Mouse (Mus musculus) liver, embryonic 11.5 days (tissue): ENCODE results near the gene Smad6. TPM values are rescaled to one million over a fixed set of nuclear protein-coding genes. Genes with fewer than 3 reads are reported as not detected.
A peak's percentile ranks its signal among the peaks of the same experiment; 100 is the strongest.

Experiments
- ATAC-seq: fragments of 200-750 bp; cut with Nextera tagmentation; replicated peaks from 2 replicates; pipeline ENCODE4 v1.8.0; 2017; ENCODE audit warnings: moderate number of reproducible peaks, mild to moderate bottlenecking, moderate TSS enrichment, moderate library complexity; ENCODE audit not compliant: low FRiP score
- DNase-seq: peaks from one replicate; pipeline ENCODE4 v3.0.0-alpha.2; 2017; ENCODE audit warnings: low spot score
- H3K27ac ChIP-seq: fragments of 300-500 bp; sonication (generic); 2 replicates; pipeline ENCODE4 v1.5.1; 2014; ENCODE audit warnings: mild to moderate bottlenecking, low read depth, low read length, control low read depth
- H3K27me3 ChIP-seq: fragments of 300-500 bp; sonication (generic); replicated peaks from 2 replicates; pipeline ENCODE4 v1.6.1; 2014; ENCODE audit warnings: low read length, mixed read lengths; ENCODE audit not compliant: control insufficient read depth, insufficient read depth
- H3K36me3 ChIP-seq: fragments of 300-500 bp; sonication (generic); 2 replicates; pipeline ENCODE4 v1.6.1; 2014; ENCODE audit warnings: mild to moderate bottlenecking, low read length, moderate library complexity, mixed read lengths; ENCODE audit not compliant: control insufficient read depth, insufficient read depth
- H3K4me1 ChIP-seq: fragments of 300-500 bp; sonication (generic); replicated peaks from 2 replicates; pipeline ENCODE4 v1.6.1; 2014; ENCODE audit warnings: low read length, mixed read lengths; ENCODE audit not compliant: control insufficient read depth, insufficient read depth
- H3K4me2 ChIP-seq: fragments of 300-500 bp; sonication (generic); 2 replicates; pipeline ENCODE4 v1.6.1; 2014; ENCODE audit warnings: mild to moderate bottlenecking, control low read depth, moderate library complexity
- H3K4me3 ChIP-seq: fragments of 300-500 bp; sonication (generic); 2 replicates; pipeline ENCODE4 v1.5.1; 2014; ENCODE audit warnings: low read depth, low read length, control low read depth
- H3K9ac ChIP-seq: fragments of 300-500 bp; sonication (generic); 2 replicates; pipeline ENCODE4 v1.6.1; 2014; ENCODE audit warnings: low read depth, low read length, control low read depth
- H3K9me3 ChIP-seq: fragments of 300-500 bp; sonication (generic); 2 replicates; pipeline ENCODE4 v1.6.1; 2016; ENCODE audit warnings: low read length, inconsistent platforms, mixed read lengths; ENCODE audit not compliant: control insufficient read depth
- WGBS: fragments of 180-500 bp; shearing (Covaris S2); extraction: QIAGEN DNeasy Blood & Tissue Kit; methylation state at CpG from one replicate; pipeline ENCODE4 v1.1.7; 2014; 5-methylcytosine and 5-hydroxymethylcytosine counted together
- polyA plus RNA-seq: library from polyadenylated mRNA; unstranded; fragments of >200 nt; fragmentation: Nextera tagmentation; extraction: Ambion mirVana; gene quantifications from 2 replicates; pipeline ENCODE4 v1.2.1, GENCODE M21; 2014

The Smad6 gene
- polyA plus RNA-seq, 1 experiment from 2014 or later: 10.1 TPM

DNA sequence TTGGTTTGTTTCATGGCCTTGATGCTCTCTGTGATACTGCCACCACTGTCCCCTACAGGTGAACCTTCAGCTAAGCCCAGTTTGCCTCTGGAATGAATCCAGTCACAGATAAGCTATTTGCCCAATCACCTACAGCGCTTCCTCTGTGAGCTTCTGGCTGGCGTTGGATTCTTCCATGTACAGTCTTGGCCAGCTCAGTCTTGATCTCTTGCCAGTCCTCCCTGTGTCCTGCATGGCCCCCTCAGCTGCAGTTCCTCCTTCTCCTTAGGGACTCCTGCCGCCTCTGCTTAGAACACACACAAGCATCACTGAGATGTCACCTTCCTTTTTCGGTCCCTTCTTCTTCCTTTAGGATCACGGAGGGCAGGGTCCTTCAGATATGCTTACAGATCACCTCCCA lies 85.6 kb downstream of the Smad6 start:
- Histone ChIP-seq H3K4me1 (0 out of 2 replicates have a peak, but pooled peaks cover 4% of the 10 kb centered on the region), H3K9ac (no peak overlapping the region), H3K27me3 (no peaks in the 10 kb centered on the region)

DNA sequence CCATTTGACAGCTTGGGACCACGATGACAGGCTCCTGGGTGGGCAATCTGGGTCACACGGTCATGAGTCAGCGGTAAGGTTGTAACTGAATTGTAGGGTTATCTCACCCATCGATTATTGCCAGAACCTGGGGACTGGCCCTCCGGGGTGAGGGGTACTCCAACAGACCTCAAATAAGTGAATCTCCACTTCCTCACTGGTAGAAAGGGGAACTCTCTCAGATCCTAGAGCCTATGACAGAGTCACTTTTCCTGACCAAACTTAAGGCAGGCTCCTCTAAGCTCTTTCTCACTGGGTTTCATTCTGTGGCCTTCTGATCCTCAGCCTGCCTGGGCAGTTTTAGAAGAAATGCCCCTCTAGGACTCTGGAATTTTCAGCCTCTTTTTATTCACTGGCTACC lies 88.8 kb downstream of the Smad6 start:
- Histone ChIP-seq H3K9ac (no peak overlapping the region), H3K27me3 (peaks cover 4% of the 10 kb centered on the region), H3K4me1 (peaks cover 4% of the 10 kb centered on the region; the same call in 1 of the 2 replicates), H3K9me3 (no peaks in the 10 kb centered on the region), H3K4me2 (no peak overlapping the region), H3K36me3 (no peaks in the 10 kb centered on the region), H3K4me3 (no peak overlapping the region), H3K27ac (no peak overlapping the region)
- DNase-seq: no peak
- no peak for ATAC-seq
- WGBS: 20% methylated on average over 5 of the region's 5 CpGs

More for the DNA sequence above, 85.6 kb downstream of the Smad6 start:
- Histone ChIP-seq H3K9me3 (no peaks in the 10 kb centered on the region), H3K4me2 (no peak overlapping the region), H3K4me3 (no peak overlapping the region), H3K36me3 (no peaks in the 10 kb centered on the region), H3K27ac (no peak overlapping the region)
- no peak for DNase-seq
- 68% methylated on average over 5 of the region's 5 CpGs for WGBS
- ATAC-seq: no peak

DNA sequence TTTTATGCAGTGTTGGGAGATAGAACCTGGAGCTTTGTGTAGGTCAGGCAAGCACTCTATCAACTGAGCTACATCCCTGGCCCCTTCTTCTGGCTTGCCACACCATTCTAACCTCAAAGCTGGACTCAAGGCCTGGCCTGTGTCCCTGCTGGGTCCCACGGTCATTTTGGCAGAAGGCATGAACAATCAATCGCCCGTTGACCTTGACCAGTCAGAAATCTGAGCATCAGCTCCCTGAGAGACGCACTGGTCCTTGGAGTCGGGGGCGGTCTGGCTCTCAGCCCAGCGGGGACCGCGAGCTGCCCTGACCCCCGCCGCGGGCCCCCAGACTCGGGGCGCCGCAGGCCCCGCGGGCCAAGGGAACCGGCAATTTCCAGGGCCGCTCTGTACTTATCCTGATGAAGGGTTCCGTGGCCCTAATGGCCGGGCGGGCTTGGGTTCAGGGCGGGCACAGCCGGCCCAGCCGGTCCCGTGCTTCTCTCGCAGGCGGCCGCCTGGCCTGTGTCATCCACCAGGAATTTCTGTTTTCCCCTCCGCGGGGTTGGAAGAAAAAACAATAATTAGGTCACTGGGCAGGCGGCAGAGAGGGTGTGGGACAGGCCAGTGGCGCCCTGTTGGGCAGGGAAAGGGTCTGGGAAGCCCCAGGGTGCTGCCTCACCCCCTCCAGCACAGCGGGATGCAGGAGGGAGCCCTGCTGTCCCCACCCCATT lies 94.4 kb downstream of the Smad6 start:
- Histone ChIP-seq H3K9ac (0 out of 2 replicates have a peak overlapping the region, but pooled peaks have one; percentile 34), H3K27me3 (peaks cover 23% of the 10 kb centered on the region), H3K4me1 (peaks cover 10% of the 10 kb centered on the region; the same call in 1 of the 2 replicates), H3K36me3 (no peaks in the 10 kb centered on the region), H3K27ac (no peak overlapping the region), H3K4me3 (peak overlapping the region; percentile 20), H3K4me2 (peak overlapping the region; percentile 57), H3K9me3 (no peaks in the 10 kb centered on the region)
- 11% methylated on average over 34 of the region's 34 CpGs for WGBS
- DNase-seq (no peak), ATAC-seq (no peak)

DNA sequence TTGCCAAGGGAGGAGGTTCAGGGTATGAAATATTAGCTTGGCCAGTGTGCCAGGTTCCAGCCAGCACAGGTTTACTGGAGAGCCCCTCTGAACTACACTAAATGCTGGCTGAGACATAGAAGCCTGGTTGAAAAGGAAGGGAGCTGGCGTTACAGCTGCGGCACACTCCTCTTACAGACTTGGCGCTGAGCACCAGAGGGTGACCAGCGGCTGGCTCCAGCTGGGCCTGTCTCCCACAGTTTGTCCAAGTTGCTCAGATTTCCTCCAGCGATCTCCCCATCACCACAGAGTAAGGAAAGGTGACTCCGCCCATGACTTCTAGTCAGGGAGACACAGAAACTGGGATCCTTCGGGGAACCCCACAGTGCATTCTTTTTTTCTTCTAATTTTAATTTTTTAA lies 95.5 kb downstream of the Smad6 start:
- WGBS: 80% methylated on average over 7 of the region's 7 CpGs
- peaks cover 10% of the 10 kb centered on the region; the same call in 1 of the 2 replicates for H3K4me1 ChIP-seq
- no peak overlapping the region for H3K27ac ChIP-seq
- no peak overlapping the region for H3K4me2 ChIP-seq
- ATAC-seq (no peak), DNase-seq (no peak)
- peaks cover 23% of the 10 kb centered on the region for H3K27me3 ChIP-seq
- H3K9ac ChIP-seq: no peak overlapping the region
- H3K9me3 ChIP-seq: no peaks in the 10 kb centered on the region
- H3K4me3 ChIP-seq: no peak overlapping the region
- H3K36me3 ChIP-seq: no peaks in the 10 kb centered on the region

DNA sequence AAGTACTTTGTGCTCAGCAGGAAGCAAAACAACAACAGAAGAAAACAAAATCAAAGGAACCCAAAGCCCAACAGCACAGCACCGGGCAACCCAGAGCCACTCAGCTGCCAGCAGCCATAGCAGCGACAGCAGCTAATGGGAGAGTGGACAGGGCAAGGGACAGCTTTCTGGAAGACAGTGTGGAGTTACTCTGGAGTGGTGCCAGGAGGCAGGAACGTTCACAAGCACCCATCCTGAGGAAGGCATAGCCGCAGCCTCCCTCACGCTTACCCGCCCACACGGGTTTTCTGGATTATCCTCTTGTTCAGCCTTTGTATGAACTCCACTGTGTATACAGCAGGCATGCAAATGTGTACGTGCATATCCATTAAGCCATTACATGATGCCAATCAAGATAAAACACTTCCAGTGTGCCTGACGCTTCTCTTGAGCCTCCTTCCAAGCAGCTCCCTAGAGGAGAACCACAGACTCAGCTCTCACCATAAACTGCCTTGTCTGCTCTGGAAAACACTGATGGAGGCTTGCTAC lies 98.6 kb downstream of the Smad6 start:
- DNase-seq (no peak), ATAC-seq (no peak)
- no peaks in the 10 kb centered on the region for H3K9me3 ChIP-seq
- H3K4me1 ChIP-seq: peaks cover 29% of the 10 kb centered on the region
- no peak overlapping the region for H3K4me3 ChIP-seq
- peaks cover 21% of the 10 kb centered on the region for H3K27me3 ChIP-seq
- H3K36me3 ChIP-seq: no peaks in the 10 kb centered on the region
- 71% methylated on average over 9 of the region's 9 CpGs for WGBS
- H3K27ac ChIP-seq: no peak overlapping the region; the same call in 1 of the 2 replicates
- no peak overlapping the region for H3K9ac ChIP-seq
- no peak overlapping the region for H3K4me2 ChIP-seq

DNA sequence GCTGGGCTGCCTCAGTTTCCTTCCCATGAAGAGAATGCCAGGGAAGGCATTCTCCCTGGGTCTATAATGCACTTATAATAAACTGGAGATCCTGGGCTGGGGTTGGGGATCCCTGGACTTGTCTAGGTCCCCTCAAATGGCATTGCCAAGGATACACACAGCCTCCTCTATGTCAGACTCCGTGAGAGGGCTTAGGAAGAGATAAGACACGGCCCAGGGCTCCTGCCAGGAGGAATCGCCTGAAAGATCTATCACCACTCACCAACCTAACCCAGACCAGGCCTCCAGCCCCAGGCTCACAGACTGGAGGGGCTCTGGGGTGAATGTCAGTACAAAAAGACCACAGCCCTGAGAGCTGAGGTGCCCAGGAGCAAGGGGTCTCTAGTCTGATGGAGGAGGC lies 102.2 kb downstream of the Smad6 start:
- Histone ChIP-seq H3K9me3 (no peaks in the 10 kb centered on the region), H3K27me3 (peaks cover 7% of the 10 kb centered on the region; the same call in 1 of the 2 replicates), H3K4me2 (peak overlapping the region; percentile 37), H3K36me3 (no peaks in the 10 kb centered on the region), H3K9ac (no peak overlapping the region), H3K4me1 (peaks cover 19% of the 10 kb centered on the region), H3K4me3 (no peak overlapping the region), H3K27ac (no peak overlapping the region; the same call in 1 of the 2 replicates)
- ATAC-seq: peak; percentile 52; the same call in 1 of the 2 replicates
- peak; percentile 46 for DNase-seq
- 17% methylated on average over 3 of the region's 3 CpGs for WGBS

DNA sequence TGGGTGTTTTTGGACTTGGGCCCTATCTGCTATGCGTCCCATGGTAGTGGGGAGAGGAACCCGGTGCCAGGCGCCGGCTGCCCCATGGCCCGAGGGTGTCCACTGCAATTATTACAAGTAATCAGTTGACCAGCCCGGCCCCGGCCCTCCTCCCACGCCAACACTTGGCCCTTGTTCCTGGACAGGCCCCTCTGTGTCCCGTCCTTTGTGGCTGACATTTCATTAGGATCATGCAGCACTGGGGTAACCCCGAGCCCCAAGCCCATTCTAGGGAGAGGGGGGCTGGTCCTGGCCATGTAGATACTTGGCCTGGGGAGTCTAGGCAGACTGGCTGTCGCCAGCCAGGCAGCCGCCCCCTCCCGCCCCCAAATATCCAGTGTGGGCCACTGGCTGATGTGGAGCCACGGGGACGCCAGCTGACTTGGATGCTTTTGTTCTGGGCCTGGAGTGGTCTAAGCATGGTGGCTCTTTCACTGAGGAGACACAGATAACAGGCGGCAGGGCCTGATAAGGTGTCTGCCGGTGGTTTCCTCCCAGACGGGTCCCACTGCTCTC lies 102.8 kb downstream of the Smad6 start:
- Histone ChIP-seq H3K27ac (peak overlapping the region; percentile 39; the same call in 1 of the 2 replicates), H3K4me1 (peaks cover 19% of the 10 kb centered on the region), H3K36me3 (no peaks in the 10 kb centered on the region), H3K4me3 (no peak overlapping the region), H3K27me3 (peaks cover 10% of the 10 kb centered on the region; the same call in 1 of the 2 replicates), H3K9me3 (no peaks in the 10 kb centered on the region), H3K9ac (no peak overlapping the region), H3K4me2 (peak overlapping the region; percentile 37)
- DNase-seq: no peak
- peak; percentile 78 for ATAC-seq
- WGBS: 46% methylated on average over 18 of the region's 18 CpGs

DNA sequence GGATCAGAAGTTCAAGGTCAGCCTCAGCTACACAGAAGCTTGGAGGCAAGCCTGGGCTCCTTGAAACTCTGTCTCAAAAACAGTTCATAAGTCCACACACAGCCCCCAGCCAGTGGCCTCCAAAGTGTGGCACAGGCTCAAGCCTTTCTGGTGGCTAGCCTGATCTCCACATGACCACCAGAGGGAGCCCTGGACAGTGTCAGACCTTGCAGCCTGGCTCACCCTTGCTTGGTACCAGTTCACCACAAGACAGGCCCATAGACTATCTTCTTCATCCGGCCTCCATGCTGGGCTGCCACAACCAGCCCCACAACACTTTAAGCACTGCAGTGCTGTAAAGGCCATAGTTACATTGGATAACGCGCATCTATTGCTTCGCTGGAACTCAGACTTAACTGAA lies 103.6 kb downstream of the Smad6 start:
- DNase-seq (peak; percentile 64), ATAC-seq (peak; percentile 56; the same call in 1 of the 2 replicates)
- Histone ChIP-seq H3K4me2 (no peak overlapping the region), H3K36me3 (no peaks in the 10 kb centered on the region), H3K4me1 (peaks cover 19% of the 10 kb centered on the region), H3K9ac (no peak overlapping the region), H3K27me3 (peaks cover 10% of the 10 kb centered on the region; the same call in 1 of the 2 replicates), H3K9me3 (no peaks in the 10 kb centered on the region), H3K27ac (no peak overlapping the region), H3K4me3 (no peak overlapping the region)
- WGBS: 62% methylated on average over 4 of the region's 4 CpGs
